Mouse (Mus musculus) ES-E14 (cell line): ENCODE measurements around the gene Rrnad1.

ENCODE experiments used
- HCFC1 ChIP-seq: IDR thresholded peaks from 2 replicates; pipeline ENCODE4 v1.6.1; 2012; ENCODE audit warnings: low read length, inconsistent platforms, borderline replicate concordance; ENCODE audit not compliant: insufficient read depth
- ZC3H11A ChIP-seq: IDR thresholded peaks from 2 replicates; pipeline ENCODE4 v1.6.1; 2012; ENCODE audit warnings: low read depth, mild to moderate bottlenecking, inconsistent platforms, low read length, borderline replicate concordance
- ZNF384 ChIP-seq: IDR thresholded peaks from 2 replicates; pipeline ENCODE4 v1.6.1; 2012; ENCODE audit warnings: low read depth, low read length, inconsistent platforms

DNA sequence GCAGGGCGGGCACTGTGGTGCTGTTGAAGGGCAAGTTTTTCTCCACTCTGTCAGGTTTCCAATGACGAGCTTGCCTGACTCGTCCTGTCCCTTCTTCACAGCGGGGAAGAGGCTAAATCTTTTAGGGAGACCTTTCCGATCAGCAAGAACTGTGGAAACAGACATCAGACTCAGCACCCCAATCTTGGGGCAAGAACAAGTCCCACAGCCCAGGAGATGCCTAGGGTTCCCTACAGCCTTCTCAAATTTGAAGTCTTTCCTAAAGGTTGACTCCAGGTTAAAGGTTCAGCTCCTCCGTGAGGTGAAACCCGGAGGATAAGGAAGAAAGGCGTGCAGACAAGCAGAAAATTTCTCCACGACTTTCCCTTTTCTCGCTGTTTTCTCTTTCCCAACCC lies 29.7 kb upstream of the Rrnad1 start:
- TF ChIP-seq ZNF384: no peak
- TF ChIP-seq ZC3H11A: no peak
- no peak for TF ChIP-seq HCFC1
